Mouse (Mus musculus): Measurements from ENCODE around the gene Wdr70.
A peak's percentile ranks its signal among the peaks of the same experiment; 100 is the strongest.

Gene Wdr70

DNA sequence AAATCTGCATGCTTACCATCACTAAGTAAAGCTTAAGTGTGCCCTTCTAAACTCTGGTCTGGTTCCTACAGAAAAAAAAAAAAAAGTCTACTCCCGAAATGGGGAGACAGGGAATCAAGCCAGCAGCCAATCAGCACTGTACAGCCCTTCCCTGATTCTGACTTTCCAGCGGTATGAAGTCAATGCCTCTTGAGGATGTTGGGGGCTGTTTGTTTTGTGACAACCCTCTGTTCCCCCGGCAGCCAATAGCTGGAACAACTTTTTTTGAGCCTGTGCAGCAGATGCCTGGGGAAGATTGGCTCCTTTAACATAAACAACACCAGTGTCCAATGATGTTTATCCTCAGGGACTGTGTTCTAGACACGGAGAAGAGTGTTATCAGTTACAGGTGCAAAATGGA is 164.4 kb downstream of the Wdr70 start:
- no peak for DNase-seq (ENCODE audit: extremely low spot score, low spot score)

DNA sequence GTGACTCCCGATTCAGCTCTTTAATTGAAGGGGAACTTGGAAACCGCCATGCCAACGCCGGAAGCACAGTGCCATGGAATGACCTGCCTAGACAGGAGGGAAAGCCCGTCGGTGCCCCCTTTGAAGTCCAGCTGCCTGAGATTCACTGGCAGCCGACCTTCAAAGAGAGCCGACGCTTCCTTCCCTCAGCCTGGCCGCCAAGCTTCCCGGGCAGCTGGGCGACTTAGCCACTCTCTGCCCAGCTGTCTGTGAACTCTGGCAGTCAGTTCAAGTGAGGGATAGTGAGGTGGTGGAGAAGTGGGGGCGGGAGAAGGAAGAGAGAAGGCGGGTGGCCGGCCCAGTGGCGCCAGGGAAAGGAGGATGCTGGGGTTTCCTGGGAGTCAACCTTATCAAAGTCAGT is 164.9 kb downstream of the Wdr70 start:
- DNase-seq (ENCODE audit: extremely low spot score, low spot score), result peak; percentile 21

DNA sequence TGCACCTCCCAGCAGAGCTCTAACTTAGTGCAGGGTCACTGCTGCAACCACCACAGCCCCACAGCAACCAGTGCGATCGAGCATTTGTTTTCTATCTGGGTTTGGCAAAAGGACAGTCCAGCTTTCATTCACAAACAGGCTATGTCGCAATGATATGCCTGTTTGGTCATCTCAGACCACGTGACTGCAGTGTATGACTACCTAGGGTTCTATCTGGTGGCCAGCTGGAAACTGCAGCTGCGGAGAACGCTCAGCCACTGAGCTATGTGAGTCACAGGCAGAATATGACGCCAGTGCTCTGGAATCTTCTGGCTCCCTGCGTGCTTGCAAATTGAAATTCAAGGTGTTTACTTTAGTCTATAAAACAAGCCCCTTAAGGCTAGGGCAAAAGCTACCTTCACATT is 167.4 kb downstream of the Wdr70 start:
- DNase-seq (ENCODE audit: extremely low spot score, low spot score), result no peak

GRCm38 (mm10) chr15:7925382-7925781 is 173.6 kb downstream of the Wdr70 start:
- no peak for DNase-seq (ENCODE audit: extremely low spot score, low spot score)

DNA sequence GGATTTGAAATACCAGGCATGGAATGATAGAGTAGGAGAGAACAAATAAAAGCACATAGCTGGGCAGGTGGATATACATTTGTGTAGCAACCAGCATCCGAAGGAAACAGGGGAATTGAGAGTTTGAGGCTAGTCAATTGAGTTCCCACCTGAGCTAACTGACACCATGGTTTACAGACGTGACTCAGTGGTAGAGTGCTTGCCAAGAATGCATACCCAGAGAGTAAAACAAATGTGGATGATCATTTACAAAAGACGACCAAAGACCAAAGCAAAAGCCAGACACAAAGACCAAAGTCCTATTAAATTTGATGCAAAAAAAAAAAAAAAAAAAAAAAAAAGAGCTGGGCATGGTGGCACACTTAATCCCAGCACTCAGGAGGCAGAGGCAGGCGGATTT is 175.7 kb downstream of the Wdr70 start:
- DNase-seq (ENCODE audit: extremely low spot score, low spot score), result no peak

DNA sequence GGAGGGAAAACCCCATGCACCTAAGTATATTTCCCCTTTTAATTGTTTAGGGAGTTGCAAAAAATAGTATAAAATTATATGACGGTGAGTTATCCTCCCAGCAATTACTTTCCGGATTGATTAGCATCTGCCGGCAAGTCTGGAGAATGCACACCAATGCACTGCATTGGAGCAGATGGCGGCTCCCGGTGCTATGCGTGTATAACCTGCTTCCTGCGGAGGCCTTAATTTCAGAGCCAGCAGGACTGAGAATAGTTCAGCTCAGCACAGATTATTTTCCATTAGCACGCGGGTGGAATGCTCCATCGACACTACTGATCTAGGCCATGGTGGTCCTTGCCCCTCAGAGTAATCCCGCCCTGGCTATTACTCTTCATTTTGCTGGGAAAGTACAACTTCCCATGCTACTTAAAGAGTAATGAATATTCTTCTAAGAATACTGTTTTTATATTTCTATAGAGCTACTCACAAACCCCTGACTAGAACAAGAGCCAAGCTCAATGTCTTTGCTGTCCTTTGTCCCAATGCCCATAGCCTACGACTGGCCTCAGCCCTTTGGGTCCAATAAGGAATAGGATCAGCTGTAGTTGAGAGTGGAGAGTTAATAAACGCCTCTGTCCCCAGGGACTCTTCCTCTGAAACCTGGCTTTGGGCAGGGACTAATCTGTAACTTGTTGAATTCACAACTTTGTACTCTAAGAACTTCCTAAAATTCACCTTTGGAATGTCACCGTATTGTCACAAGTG is 176.5 kb downstream of the Wdr70 start:
- no peak for DNase-seq (ENCODE audit: extremely low spot score, low spot score)

DNA sequence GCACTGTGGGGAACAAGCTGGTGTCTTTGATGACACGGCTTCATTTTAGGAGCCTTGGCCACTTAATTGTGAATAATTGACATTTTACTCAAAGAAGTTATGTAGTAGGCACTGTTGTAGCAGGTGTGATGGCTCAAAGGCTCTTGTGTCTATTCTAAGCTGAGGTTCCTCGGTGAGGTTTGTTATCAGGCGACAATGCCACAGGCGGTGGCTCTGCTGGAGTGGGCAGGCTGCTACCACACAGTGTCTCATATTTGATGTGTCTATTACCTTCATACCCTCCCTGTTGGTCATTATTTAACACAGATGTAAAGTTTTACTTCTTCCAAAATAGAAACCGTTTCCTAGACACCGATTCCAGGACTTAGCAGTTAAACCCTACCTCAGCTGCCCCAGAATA is 177.9 kb downstream of the Wdr70 start:
- no peak for DNase-seq (ENCODE audit: extremely low spot score, low spot score)

DNA sequence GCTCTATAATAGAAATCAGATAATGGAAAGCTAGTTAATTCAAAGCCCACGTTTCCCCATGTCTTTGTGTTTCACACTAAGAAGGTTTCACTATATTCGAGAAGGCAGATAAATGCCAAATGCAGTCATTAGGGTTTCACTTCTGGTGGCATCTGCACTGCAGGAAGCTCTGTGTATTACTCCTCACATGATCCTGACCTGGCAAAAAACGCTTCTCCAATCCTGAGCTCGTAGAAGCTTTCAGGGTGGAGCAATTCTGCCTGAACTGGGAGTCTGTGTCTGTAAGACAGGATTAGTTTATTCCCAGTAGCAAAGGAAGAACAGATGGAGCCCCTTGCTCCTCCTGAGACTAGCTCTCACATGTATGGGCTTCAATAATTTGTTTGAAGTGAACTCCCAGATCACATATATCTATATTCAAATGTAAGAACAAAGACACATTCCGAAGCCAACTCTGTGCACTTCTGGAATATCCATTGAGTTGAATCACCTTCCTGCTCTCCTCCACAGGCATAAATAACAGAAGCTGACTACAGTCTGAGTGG is 192.4 kb downstream of the Wdr70 start:
- DNase-seq (ENCODE audit: extremely low spot score, low spot score), result no peak

DNA sequence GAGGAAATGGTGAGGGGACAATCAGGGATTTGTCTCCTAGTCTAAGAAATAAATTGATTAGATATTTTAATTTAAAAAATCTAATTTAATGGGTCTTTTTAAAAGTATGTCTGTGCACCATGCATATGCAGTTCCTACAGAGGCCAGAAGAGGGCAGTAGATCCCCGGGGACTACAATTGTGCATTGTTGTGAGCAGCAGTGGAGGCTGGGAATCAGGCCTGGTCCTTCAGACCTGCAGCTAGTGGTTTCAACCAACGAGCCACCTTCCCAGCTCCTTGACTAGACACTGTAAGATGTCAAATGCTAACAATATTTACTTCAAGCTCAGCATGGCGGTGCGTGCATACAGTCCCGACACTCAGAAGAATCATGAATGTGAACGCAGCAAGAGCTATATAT is 199.7 kb downstream of the Wdr70 start:
- no peak for DNase-seq (ENCODE audit: extremely low spot score, low spot score)

GRCm38 (mm10) chr15:7891547-7892282 is 207.3 kb downstream of the Wdr70 start:
- DNase-seq (ENCODE audit: extremely low spot score, low spot score), result no peak

- DNase-seq (ENCODE audit: extremely low spot score, low spot score), result no peak
Measured at GRCm38 (mm10) chr15:7890286-7890685, 208.7 kb downstream of the Wdr70 start.

GRCm38 (mm10) chr15:7889362-7889674 is 209.7 kb downstream of the Wdr70 start:
- no peak for DNase-seq (ENCODE audit: extremely low spot score, low spot score)

DNA sequence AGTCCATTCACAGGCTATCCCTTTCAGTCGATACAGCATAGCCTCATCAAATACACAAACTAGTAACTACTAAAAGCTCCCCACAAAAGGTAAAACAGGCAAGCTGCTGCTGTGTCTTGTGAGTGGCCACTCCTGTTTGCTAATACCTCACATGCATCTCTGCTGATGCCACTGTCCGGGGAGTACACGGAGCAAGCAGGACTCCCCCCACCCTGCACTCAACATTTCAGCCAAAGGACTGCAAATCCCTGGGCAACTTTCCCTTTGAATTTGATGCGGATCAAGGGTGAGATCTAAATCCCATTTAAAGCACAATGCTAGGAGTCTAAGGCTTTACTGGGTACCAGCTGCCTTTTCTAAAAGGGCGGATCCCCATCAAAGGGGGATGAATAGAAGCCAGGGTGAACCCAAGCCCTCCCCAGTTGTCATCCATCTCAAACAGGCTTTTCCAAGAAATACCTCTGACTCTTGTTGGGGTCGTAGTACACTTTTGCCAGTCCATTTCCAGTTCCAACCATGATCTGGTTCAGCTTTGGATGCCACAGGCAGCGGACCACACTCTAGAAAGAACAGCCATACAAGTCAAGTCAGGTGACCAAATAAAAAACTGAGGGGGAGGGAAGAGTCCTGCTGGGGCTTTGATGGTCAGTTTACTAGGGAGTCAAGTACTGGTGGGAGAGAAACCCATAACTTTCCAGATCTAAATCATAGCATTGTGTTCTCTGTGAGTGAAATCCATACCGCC is 210.2 kb downstream of the Wdr70 start:
- DNase-seq (ENCODE audit: extremely low spot score, low spot score), result no peak

DNA sequence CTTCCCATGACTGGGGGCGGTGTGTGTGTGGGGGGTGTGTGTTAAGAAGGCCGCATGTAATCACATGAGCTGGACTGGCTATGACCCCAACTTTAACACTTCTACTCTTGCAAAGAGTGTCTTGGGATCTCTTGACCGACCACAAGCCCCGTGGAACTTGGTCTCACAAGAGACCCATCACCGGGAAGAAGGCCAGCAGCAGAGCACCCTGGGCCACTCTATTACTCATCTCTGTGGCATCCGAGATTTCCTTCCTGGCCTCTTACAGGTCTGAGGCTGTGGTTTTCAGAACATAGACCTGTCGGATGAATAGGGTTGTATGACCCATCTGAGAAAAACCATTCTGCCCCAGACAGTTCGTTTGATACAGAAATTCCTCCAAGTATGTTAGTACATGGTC is 212.4 kb downstream of the Wdr70 start:
- DNase-seq (ENCODE audit: extremely low spot score, low spot score), result no peak

DNA sequence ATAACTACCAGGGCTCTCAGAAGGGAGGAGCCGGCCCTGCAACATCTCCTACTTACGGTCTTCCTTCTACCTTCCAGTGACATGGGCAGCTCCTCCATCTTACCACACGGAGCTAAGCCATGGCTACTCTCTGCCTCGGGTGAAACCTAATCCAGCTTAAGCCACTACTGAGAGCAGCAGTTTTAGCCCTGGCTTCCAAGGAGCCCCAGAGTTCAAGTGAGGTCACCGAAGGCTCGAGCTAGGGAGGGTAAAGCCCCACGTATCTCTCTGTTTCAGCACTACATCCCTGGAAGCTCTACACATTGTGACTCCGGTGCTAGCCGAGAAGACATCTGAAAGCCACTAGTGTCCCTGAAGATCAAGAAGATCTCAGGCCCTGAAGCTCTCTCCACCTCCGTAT is 213.9 kb downstream of the Wdr70 start:
- no peak for DNase-seq (ENCODE audit: extremely low spot score, low spot score)

- DNase-seq (ENCODE audit: extremely low spot score, low spot score), result no peak
Measured at GRCm38 (mm10) chr15:7884181-7884580, 214.8 kb downstream of the Wdr70 start.

DNA sequence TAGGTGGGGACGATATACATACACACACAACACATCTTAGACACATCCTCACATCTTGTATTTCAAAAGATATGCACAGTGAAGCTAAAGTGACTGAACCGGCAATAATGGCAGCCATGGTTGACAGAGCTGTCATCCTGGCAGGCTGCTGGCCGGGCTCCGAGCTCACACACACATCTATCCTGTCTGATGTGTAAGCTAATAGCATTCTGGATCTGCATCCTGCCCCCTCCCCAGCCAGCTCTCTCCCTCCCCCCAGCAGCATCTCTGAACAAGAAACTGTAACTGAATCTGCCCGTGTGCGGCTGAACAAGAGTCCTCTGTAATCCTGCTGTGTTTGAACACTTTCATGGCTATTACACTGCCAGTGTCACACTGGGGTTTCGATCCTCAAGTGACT is 219.1 kb downstream of the Wdr70 start:
- no peak for DNase-seq (ENCODE audit: extremely low spot score, low spot score)

DNA sequence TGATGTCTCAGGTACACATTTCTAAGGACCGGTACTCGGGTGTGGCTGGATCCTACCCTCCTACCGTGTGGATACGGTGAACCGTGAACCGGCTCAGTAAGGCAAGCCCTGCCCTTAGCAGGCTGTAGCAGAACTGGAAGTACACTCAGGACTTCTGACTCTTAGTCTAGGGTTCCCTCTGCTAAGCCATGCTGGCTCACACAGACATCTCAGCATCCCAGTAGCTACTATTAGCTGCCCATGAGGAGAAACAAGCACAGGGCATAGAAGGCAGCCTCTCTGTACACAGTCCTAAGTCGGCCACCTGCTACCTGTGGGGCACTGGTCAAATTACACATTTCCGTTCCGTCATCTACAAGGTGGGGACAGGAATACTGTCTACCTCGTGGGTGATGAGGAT is 220.1 kb downstream of the Wdr70 start:
- no peak for DNase-seq (ENCODE audit: extremely low spot score, low spot score)

GRCm38 (mm10) chr15:7877560-7878467 is 221.2 kb downstream of the Wdr70 start:
- DNase-seq (ENCODE audit: extremely low spot score, low spot score), result no peak

DNA sequence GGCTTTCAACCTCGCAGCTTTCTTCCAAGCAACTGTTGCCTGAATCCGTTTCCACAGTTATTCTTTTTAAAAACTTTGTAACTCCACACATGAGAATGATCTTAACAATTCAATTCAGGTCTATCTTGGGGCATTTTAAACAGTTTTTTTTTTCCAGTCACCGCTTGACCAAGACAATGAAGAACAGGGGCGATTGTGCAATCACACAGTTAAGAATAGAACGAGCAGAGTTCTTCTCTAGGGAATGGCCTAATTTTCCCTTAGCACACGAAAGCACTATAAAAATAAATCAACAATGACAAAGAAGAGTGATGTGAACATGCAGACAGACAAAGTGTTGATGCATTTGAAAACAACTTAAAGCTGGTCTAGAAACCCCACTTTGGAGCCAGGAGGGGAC is 223.1 kb downstream of the Wdr70 start:
- no peak for DNase-seq (ENCODE audit: extremely low spot score, low spot score)

- DNase-seq (ENCODE audit: extremely low spot score, low spot score), result no peak
Measured at GRCm38 (mm10) chr15:7872473-7872872, 226.5 kb downstream of the Wdr70 start.

Data from neural tube, embryonic 10.5 days (tissue).